Mouse (Mus musculus) liver, adult 10 weeks (tissue): ENCODE results near the gene Prss2. TPM values are rescaled to one million over a fixed set of nuclear protein-coding genes. Genes with fewer than 3 reads are reported as not detected.

Source experiments
- polyA plus RNA-seq: library from polyadenylated mRNA; stranded (reverse); fragments of 350-450 nt; fragmentation: Illumina TruSeq; extraction: RNeasy Lipid Tissue Mini Kit (QIAGEN cat#74804); gene quantifications from one replicate; pipeline ENCODE4 v1.2.3, GENCODE M21; 2014; ENCODE audit warnings: low read depth, low replicate concordance

Prss2 gene
- polyA plus RNA-seq: not detected

GRCm38 (mm10) chr6:41521487-41521886 is at the start of gene Prss2:
TSS of gene Prss2 (plus strand) at chr6:41521787.

Other genes with a start within 250 kb of the Prss2 start
- not detected for gene Try4, start 219.5 kb upstream of the Prss2 start, polyA plus RNA-seq
- gene Try5, start 204.9 kb upstream of the Prss2 start, polyA plus RNA-seq: not detected
- gene Try10, start 167.7 kb upstream of the Prss2 start, polyA plus RNA-seq: not detected
- not detected for gene Prss3, start 144.1 kb upstream of the Prss2 start, polyA plus RNA-seq
- gene Gm5771, start 129.4 kb upstream of the Prss2 start, polyA plus RNA-seq: not detected
- gene Gm10334, start 75.6 kb upstream of the Prss2 start, polyA plus RNA-seq: not detected
- gene Prss1, start 62.9 kb upstream of the Prss2 start, polyA plus RNA-seq: not detected
- gene Ephb6, start 83.7 kb downstream of the Prss2 start, polyA plus RNA-seq: not detected
- gene Trpv6, start 114.6 kb downstream of the Prss2 start, polyA plus RNA-seq: not detected
- not detected for gene Trpv5, start 159.0 kb downstream of the Prss2 start, polyA plus RNA-seq
- not detected for gene Llcfc1, start 162.6 kb downstream of the Prss2 start, polyA plus RNA-seq
- gene Kel, start 182.6 kb downstream of the Prss2 start, polyA plus RNA-seq: not detected